Mouse (Mus musculus): Measurements from ENCODE around the gene Ddx28. TPM values are rescaled to one million over a fixed set of nuclear protein-coding genes. Genes with fewer than 3 reads are reported as not detected.
A peak's percentile ranks its signal among the peaks of the same experiment; 100 is the strongest.
"Not testable (repeated sequence)": the region's sequence is repeated elsewhere in the genome, so short reads cannot be mapped to it uniquely, and the experiment has no call there.

Gene Ddx28
- polyA plus RNA-seq, 1 experiment from 2014 or later = 18.4 TPM

GRCm38 (mm10) chr8:106010748-106011642 is 687 bp downstream of the Ddx28 start:
- Histone ChIP-seq H3K4me2 (peak overlapping the region; percentile 92), H3K9me3 (no peaks in the 10 kb centered on the region), H3K9ac (peak overlapping the region; percentile 88), H3K4me3 (peak overlapping the region; percentile 91), H3K27ac (peak overlapping the region; percentile 83), H3K27me3 (no peaks in the 10 kb centered on the region), H3K36me3 (peaks cover 11% of the 10 kb centered on the region), H3K4me1 (peaks cover 16% of the 10 kb centered on the region)
- WGBS = 2% methylated on average over 74 of the region's 74 CpGs
- ATAC-seq (ENCODE audit: insufficient number of reproducible peaks, low FRiP score, low TSS enrichment, low read depth) = peak; percentile 89

GRCm38 (mm10) chr8:106007891-106008290 is 3.8 kb downstream of the Ddx28 start:
- H3K4me2 ChIP-seq; H3K36me3 ChIP-seq; H3K27ac ChIP-seq; H3K27me3 ChIP-seq; H3K9me3 ChIP-seq; ATAC-seq (ENCODE audit: insufficient number of reproducible peaks, low FRiP score, low TSS enrichment, low read depth); H3K4me3 ChIP-seq; H3K9ac ChIP-seq: not testable (repeated sequence)
- WGBS = 70% methylated on average over 3 of the region's 3 CpGs
- H3K4me1 ChIP-seq = peaks cover 16% of the 10 kb centered on the region

- WGBS = 77% methylated on average over 3 of the region's 3 CpGs
- H3K27ac ChIP-seq = no peak overlapping the region
- H3K4me3 ChIP-seq = no peak overlapping the region
- H3K36me3 ChIP-seq = no peaks in the 10 kb centered on the region; the same call in 1 of the 2 replicates
- no peak overlapping the region for H3K9ac ChIP-seq
- H3K27me3 ChIP-seq = no peaks in the 10 kb centered on the region
- H3K4me1 ChIP-seq = peaks cover 16% of the 10 kb centered on the region
- no peak overlapping the region for H3K4me2 ChIP-seq
- ATAC-seq (ENCODE audit: insufficient number of reproducible peaks, low FRiP score, low TSS enrichment, low read depth) = no peak
- H3K9me3 ChIP-seq = no peaks in the 10 kb centered on the region
Observed at GRCm38 (mm10) chr8:106007135-106007534, 4.5 kb downstream of the Ddx28 start.

GRCm38 (mm10) chr8:106006413-106006812 is 5.3 kb downstream of the Ddx28 start:
- 87% methylated on average over 4 of the region's 4 CpGs for WGBS

GRCm38 (mm10) chr8:106005875-106006274 is 5.8 kb downstream of the Ddx28 start, which contains the start of gene Dpep2nb:
Gene Dpep2nb (minus strand): TSS chr8:106005975.
- Histone ChIP-seq H3K4me1 (peaks cover 13% of the 10 kb centered on the region), H3K27ac (no peak within 1 kb of the TSS)
- WGBS = 79% methylated on average over 4 of the region's 4 CpGs

More at GRCm38 (mm10) chr8:106006413-106006812, 5.3 kb downstream of the Ddx28 start:
- no peak overlapping the region for H3K27ac ChIP-seq
- no peak overlapping the region for H3K4me2 ChIP-seq
- no peak for ATAC-seq (ENCODE audit: insufficient number of reproducible peaks, low FRiP score, low TSS enrichment, low read depth)
- H3K4me1 ChIP-seq = peaks cover 13% of the 10 kb centered on the region
- H3K36me3 ChIP-seq = no peaks in the 10 kb centered on the region; the same call in 1 of the 2 replicates
- no peaks in the 10 kb centered on the region for H3K27me3 ChIP-seq
- H3K4me3 ChIP-seq = no peak overlapping the region
- no peak overlapping the region for H3K9ac ChIP-seq
- no peaks in the 10 kb centered on the region for H3K9me3 ChIP-seq

GRCm38 (mm10) chr8:106004538-106005207 is 7.0 kb downstream of the Ddx28 start:
- no peaks in the 10 kb centered on the region for H3K9me3 ChIP-seq
- H3K9ac ChIP-seq = no peak overlapping the region
- 0 out of 2 replicates have a peak, but pooled peaks cover 1% of the 10 kb centered on the region for H3K4me1 ChIP-seq
- WGBS = 76% methylated on average over 8 of the region's 8 CpGs
- no peaks in the 10 kb centered on the region; the same call in 1 of the 2 replicates for H3K36me3 ChIP-seq
- no peaks in the 10 kb centered on the region for H3K27me3 ChIP-seq
- H3K27ac ChIP-seq = no peak overlapping the region
- no peak overlapping the region for H3K4me3 ChIP-seq
- H3K4me2 ChIP-seq = no peak overlapping the region
- ATAC-seq (ENCODE audit: insufficient number of reproducible peaks, low FRiP score, low TSS enrichment, low read depth) = no peak

More at GRCm38 (mm10) chr8:106005875-106006274, 5.8 kb downstream of the Ddx28 start, which contains the start of gene Dpep2nb:
- no peak within 1 kb of the TSS for H3K9ac ChIP-seq
- ATAC-seq (ENCODE audit: insufficient number of reproducible peaks, low FRiP score, low TSS enrichment, low read depth) = no peak
- H3K9me3 ChIP-seq = no peaks in the 10 kb centered on the region
- H3K4me2 ChIP-seq = no peak within 1 kb of the TSS
- no peaks in the 10 kb centered on the region for H3K27me3 ChIP-seq
- no peak within 1 kb of the TSS for H3K4me3 ChIP-seq
- no peaks in the 10 kb centered on the region; the same call in 1 of the 2 replicates for H3K36me3 ChIP-seq

GRCm38 (mm10) chr8:106001908-106002307 is 9.8 kb downstream of the Ddx28 start:
- Histone ChIP-seq H3K4me1 (no peaks in the 10 kb centered on the region), H3K9me3 (no peaks in the 10 kb centered on the region), H3K4me3 (no peak overlapping the region), H3K36me3 (no peaks in the 10 kb centered on the region), H3K9ac (no peak overlapping the region), H3K27ac (no peak overlapping the region), H3K4me2 (no peak overlapping the region), H3K27me3 (no peaks in the 10 kb centered on the region)
- WGBS = 83% methylated on average over 4 of the region's 4 CpGs
- no peak for ATAC-seq (ENCODE audit: insufficient number of reproducible peaks, low FRiP score, low TSS enrichment, low read depth)

GRCm38 (mm10) chr8:105998971-105999370 is 12.7 kb downstream of the Ddx28 start:
- Histone ChIP-seq H3K27me3 (no peaks in the 10 kb centered on the region), H3K9me3 (no peaks in the 10 kb centered on the region), H3K36me3 (no peaks in the 10 kb centered on the region), H3K9ac (no peak overlapping the region), H3K27ac (no peak overlapping the region), H3K4me1 (no peaks in the 10 kb centered on the region), H3K4me3 (no peak overlapping the region), H3K4me2 (no peak overlapping the region)
- no peak for ATAC-seq (ENCODE audit: insufficient number of reproducible peaks, low FRiP score, low TSS enrichment, low read depth)
- 82% methylated on average over 2 of the region's 2 CpGs for WGBS

- Histone ChIP-seq H3K4me1 (no peaks in the 10 kb centered on the region), H3K4me2 (no peak overlapping the region), H3K36me3 (no peaks in the 10 kb centered on the region), H3K9ac (no peak overlapping the region), H3K27me3 (no peaks in the 10 kb centered on the region), H3K27ac (no peak overlapping the region), H3K9me3 (no peaks in the 10 kb centered on the region), H3K4me3 (no peak overlapping the region)
- WGBS = 75% methylated on average over 6 of the region's 7 CpGs
- ATAC-seq (ENCODE audit: insufficient number of reproducible peaks, low FRiP score, low TSS enrichment, low read depth) = no peak
Observed at GRCm38 (mm10) chr8:105996359-105996758, 15.3 kb downstream of the Ddx28 start.

- Histone ChIP-seq H3K4me1 (peaks cover 5% of the 10 kb centered on the region; the same call in 1 of the 2 replicates), H3K4me3 (no peak overlapping the region), H3K9me3 (no peaks in the 10 kb centered on the region), H3K4me2 (no peak overlapping the region), H3K27ac (no peak overlapping the region), H3K27me3 (no peaks in the 10 kb centered on the region), H3K36me3 (no peaks in the 10 kb centered on the region), H3K9ac (no peak overlapping the region)
- no peak for ATAC-seq (ENCODE audit: insufficient number of reproducible peaks, low FRiP score, low TSS enrichment, low read depth)
- 64% methylated on average over 4 of the region's 4 CpGs for WGBS
Observed at GRCm38 (mm10) chr8:105993226-105993625, 18.5 kb downstream of the Ddx28 start.

GRCm38 (mm10) chr8:105992499-105992898 is 19.2 kb downstream of the Ddx28 start:
- no peaks in the 10 kb centered on the region for H3K36me3 ChIP-seq
- H3K9ac ChIP-seq = no peak overlapping the region
- 72% methylated on average over 5 of the region's 5 CpGs for WGBS
- ATAC-seq (ENCODE audit: insufficient number of reproducible peaks, low FRiP score, low TSS enrichment, low read depth) = no peak
- H3K27ac ChIP-seq = no peak overlapping the region
- no peaks in the 10 kb centered on the region for H3K9me3 ChIP-seq
- no peak overlapping the region for H3K4me3 ChIP-seq
- no peaks in the 10 kb centered on the region for H3K27me3 ChIP-seq
- no peak overlapping the region for H3K4me2 ChIP-seq
- H3K4me1 ChIP-seq = peaks cover 5% of the 10 kb centered on the region; the same call in 1 of the 2 replicates

- no peaks in the 10 kb centered on the region for H3K36me3 ChIP-seq
- H3K4me2 ChIP-seq = no peak overlapping the region
- no peak overlapping the region for H3K9ac ChIP-seq
- no peak overlapping the region for H3K4me3 ChIP-seq
- H3K9me3 ChIP-seq = no peaks in the 10 kb centered on the region
- no peaks in the 10 kb centered on the region for H3K27me3 ChIP-seq
- WGBS = 87% methylated on average over 2 of the region's 2 CpGs
- peaks cover 5% of the 10 kb centered on the region; the same call in 1 of the 2 replicates for H3K4me1 ChIP-seq
- ATAC-seq (ENCODE audit: insufficient number of reproducible peaks, low FRiP score, low TSS enrichment, low read depth) = no peak
- no peak overlapping the region for H3K27ac ChIP-seq
Observed at GRCm38 (mm10) chr8:105991546-105991945, 20.1 kb downstream of the Ddx28 start.

All from limb, embryonic 15.5 days (tissue).